Mouse (Mus musculus) forebrain, embryonic 14.5 days (tissue): ENCODE data around the gene Pold1. TPM values are rescaled to one million over a fixed set of nuclear protein-coding genes. Genes with fewer than 3 reads are reported as not detected.

Experiments used
- ATAC-seq: fragments of 200-750 bp; cut with Nextera tagmentation; 2 replicates; pipeline ENCODE4 v1.8.0; 2017; ENCODE audit warnings: mild to moderate bottlenecking, moderate library complexity
- DNase-seq: peaks from one replicate; pipeline ENCODE4 v3.0.0-alpha.2; 2015; ENCODE audit warnings: low spot score
- H3K27ac ChIP-seq: fragments of 300-500 bp; sonication (generic); 2 replicates; pipeline ENCODE4 v1.5.1; 2014; ENCODE audit warnings: low read depth, mild to moderate bottlenecking, control low read depth, low read length, moderate library complexity
- H3K27me3 ChIP-seq: fragments of 300-500 bp; sonication (generic); replicated peaks from 2 replicates; pipeline ENCODE4 v1.6.1; 2014; ENCODE audit warnings: low read length, control low read depth, mixed read lengths; ENCODE audit not compliant: control insufficient read depth, insufficient read depth
- H3K36me3 ChIP-seq: fragments of 300-500 bp; sonication (generic); 2 replicates; pipeline ENCODE4 v1.6.1; 2014; ENCODE audit warnings: low read length, control low read depth; ENCODE audit not compliant: control insufficient read depth, insufficient read depth
- H3K4me1 ChIP-seq: fragments of 300-500 bp; sonication (generic); 2 replicates; pipeline ENCODE4 v1.6.1; 2014; ENCODE audit warnings: antibody characterized with exemption, low read length, control low read depth; ENCODE audit not compliant: control insufficient read depth, insufficient read depth
- H3K4me2 ChIP-seq: fragments of 300-500 bp; sonication (generic); 2 replicates; pipeline ENCODE4 v1.6.1; 2014; ENCODE audit warnings: mild to moderate bottlenecking, control low read depth, low read length
- H3K4me3 ChIP-seq: fragments of 300-500 bp; sonication (generic); 2 replicates; pipeline ENCODE4 v1.5.1; 2014; ENCODE audit warnings: low read depth, low read length, control low read depth
- H3K9ac ChIP-seq: fragments of 300-500 bp; sonication (generic); 2 replicates; pipeline ENCODE4 v1.6.1; 2014; ENCODE audit warnings: mild to moderate bottlenecking, low read length, control low read depth, moderate library complexity
- H3K9me3 ChIP-seq: fragments of 300-500 bp; sonication (generic); replicated peaks from 2 replicates; pipeline ENCODE4 v1.6.1; 2016; ENCODE audit warnings: low read length, control low read depth, mixed read lengths; ENCODE audit not compliant: control insufficient read depth
- WGBS: fragments of 180-500 bp; shearing (Covaris S2); extraction: QIAGEN DNeasy Blood & Tissue Kit; methylation state at CpG from one replicate; pipeline ENCODE4 v1.1.7; 2014; 5-methylcytosine and 5-hydroxymethylcytosine counted together
- polyA plus RNA-seq: library from polyadenylated mRNA; unstranded; fragments of >200 nt; fragmentation: Nextera tagmentation; extraction: Ambion mirVana; gene quantifications from 2 replicates; pipeline ENCODE4 v1.2.1, GENCODE M21; 2014

Pold1 gene
- polyA plus RNA-seq, 1 experiment from 2014 or later = 33.0 TPM

- Histone ChIP-seq H3K27ac (no peak overlapping the region), H3K36me3 (peaks cover 67% of the 10 kb centered on the region), H3K4me1 (peaks cover 18% of the 10 kb centered on the region), H3K4me3 (no peak overlapping the region), H3K4me2 (no peak overlapping the region), H3K9ac (no peak overlapping the region), H3K9me3 (no peaks in the 10 kb centered on the region), H3K27me3 (no peaks in the 10 kb centered on the region)
- 91% methylated on average over 21 of the region's 21 CpGs for WGBS
- no peak for ATAC-seq
- DNase-seq = no peak
These were observed 56.4 kb downstream of the Pold1 start for GRCm38 (mm10) chr7:44492166-44492826.

DNA sequence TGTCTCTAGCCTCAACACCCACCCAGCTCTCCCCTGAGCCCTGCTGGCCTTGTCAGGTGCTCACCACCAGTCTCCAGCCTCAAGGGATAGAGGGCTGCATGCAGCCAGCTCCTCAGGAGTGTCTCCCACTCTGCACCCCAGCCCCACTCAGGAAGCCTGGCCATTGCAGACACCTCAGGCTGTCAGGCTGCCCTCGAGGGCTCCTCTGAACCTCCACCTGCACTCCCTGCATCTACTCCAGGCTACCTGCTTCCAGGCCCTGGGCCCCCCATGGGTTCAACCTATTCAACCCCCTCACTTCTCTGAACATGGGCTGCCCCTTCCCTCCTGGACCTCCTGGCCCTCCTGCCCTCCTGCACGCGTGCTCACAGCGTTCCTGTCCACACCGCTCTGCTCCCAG is 57.3 kb downstream of the Pold1 start:
- H3K27me3 ChIP-seq = no peaks in the 10 kb centered on the region
- peaks cover 67% of the 10 kb centered on the region for H3K36me3 ChIP-seq
- no peak overlapping the region for H3K4me2 ChIP-seq
- WGBS = 100% methylated on average over 5 of the region's 5 CpGs
- ATAC-seq = no peak
- no peak overlapping the region for H3K4me3 ChIP-seq
- H3K9ac ChIP-seq = no peak overlapping the region
- DNase-seq = no peak
- no peaks in the 10 kb centered on the region for H3K9me3 ChIP-seq
- no peak overlapping the region for H3K27ac ChIP-seq
- H3K4me1 ChIP-seq = peaks cover 14% of the 10 kb centered on the region

- Histone ChIP-seq H3K9ac (no peak overlapping the region), H3K27ac (no peak overlapping the region), H3K4me1 (peaks cover 10% of the 10 kb centered on the region), H3K9me3 (no peaks in the 10 kb centered on the region), H3K4me3 (no peak overlapping the region), H3K4me2 (no peak overlapping the region), H3K36me3 (peaks cover 67% of the 10 kb centered on the region), H3K27me3 (no peaks in the 10 kb centered on the region)
- ATAC-seq (no peak), DNase-seq (no peak)
- 82% methylated on average over 4 of the region's 4 CpGs for WGBS
These were observed 58.4 kb downstream of the Pold1 start for GRCm38 (mm10) chr7:44490281-44490680.

- H3K36me3 ChIP-seq = peaks cover 56% of the 10 kb centered on the region
- ATAC-seq (no peak), DNase-seq (no peak)
- H3K27me3 ChIP-seq = no peaks in the 10 kb centered on the region
- H3K9me3 ChIP-seq = no peaks in the 10 kb centered on the region
- H3K4me1 ChIP-seq = no peaks in the 10 kb centered on the region
- H3K4me2 ChIP-seq = no peak overlapping the region
- no peak overlapping the region for H3K4me3 ChIP-seq
- no peak overlapping the region for H3K27ac ChIP-seq
- WGBS = 92% methylated on average over 8 of the region's 8 CpGs
- no peak overlapping the region for H3K9ac ChIP-seq
These were observed 60.1 kb downstream of the Pold1 start for GRCm38 (mm10) chr7:44488545-44488944.

DNA sequence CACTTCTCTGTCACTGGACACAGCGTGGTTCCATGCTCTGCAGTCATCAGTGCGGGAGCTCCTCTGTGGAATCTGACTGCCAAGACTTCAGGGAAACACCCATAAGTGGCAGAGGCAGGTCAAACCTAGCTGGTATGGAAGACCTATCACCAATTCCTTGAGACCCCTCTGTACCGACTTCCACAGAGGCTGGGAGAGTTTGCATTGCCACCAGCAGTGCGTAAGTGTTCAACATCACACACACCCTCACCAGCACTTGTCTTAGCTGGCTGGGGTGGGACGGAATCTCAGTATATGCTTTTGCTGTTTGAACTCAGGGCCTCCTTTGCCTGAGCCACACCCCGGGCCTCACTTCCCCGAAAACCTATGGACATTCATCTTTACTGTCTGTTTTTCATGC is 60.7 kb downstream of the Pold1 start:
- ATAC-seq (no peak), DNase-seq (no peak)
- no peaks in the 10 kb centered on the region for H3K9me3 ChIP-seq
- no peak overlapping the region for H3K4me3 ChIP-seq
- no peak overlapping the region for H3K27ac ChIP-seq
- no peaks in the 10 kb centered on the region for H3K27me3 ChIP-seq
- H3K4me2 ChIP-seq = no peak overlapping the region
- peaks cover 51% of the 10 kb centered on the region for H3K36me3 ChIP-seq
- H3K4me1 ChIP-seq = no peaks in the 10 kb centered on the region
- no peak overlapping the region for H3K9ac ChIP-seq
- 88% methylated on average over 7 of the region's 7 CpGs for WGBS

DNA sequence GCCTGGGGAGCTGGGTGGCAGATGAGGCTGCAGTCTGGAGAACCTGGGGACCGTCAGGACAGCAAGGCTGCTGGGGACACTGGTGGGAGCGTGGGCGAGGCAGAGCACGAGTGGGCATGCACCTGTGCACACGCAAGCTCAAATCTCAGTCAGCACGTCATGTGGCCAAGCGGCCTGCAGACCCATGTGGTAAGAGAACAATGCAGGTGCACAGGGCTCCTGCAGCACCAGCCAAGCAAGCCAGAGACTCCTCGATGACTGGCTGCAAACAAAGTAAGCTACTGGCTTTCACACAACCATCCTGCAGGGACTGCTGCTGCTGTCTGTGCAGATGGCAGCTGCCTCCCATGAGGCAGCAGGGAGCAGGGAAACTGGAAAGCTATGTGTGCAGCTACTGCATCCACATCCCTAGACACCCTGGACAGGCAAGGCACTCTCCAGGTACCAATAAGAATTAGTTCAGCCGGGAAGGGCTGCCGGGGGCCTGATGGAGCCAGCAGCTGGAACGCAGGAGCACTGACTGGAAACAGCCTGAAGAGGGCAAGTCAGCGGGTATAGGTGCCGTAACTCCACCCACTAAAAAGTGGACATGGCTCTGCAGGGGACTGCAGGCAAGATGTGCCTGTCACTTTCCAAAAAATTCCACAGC is 61.6 kb downstream of the Pold1 start:
- Histone ChIP-seq H3K9ac (no peak overlapping the region), H3K27ac (0 out of 2 replicates have a peak overlapping the region, but pooled peaks have one; percentile 27), H3K36me3 (peaks cover 43% of the 10 kb centered on the region), H3K4me2 (no peak overlapping the region), H3K27me3 (no peaks in the 10 kb centered on the region), H3K4me3 (no peak overlapping the region), H3K4me1 (no peaks in the 10 kb centered on the region), H3K9me3 (no peaks in the 10 kb centered on the region)
- DNase-seq (no peak), ATAC-seq (no peak)
- 60% methylated on average over 13 of the region's 13 CpGs for WGBS

- H3K27me3 ChIP-seq = no peaks in the 10 kb centered on the region; the same call in 1 of the 2 replicates
- no peak overlapping the region for H3K27ac ChIP-seq
- 69% methylated on average over 7 of the region's 7 CpGs for WGBS
- no peaks in the 10 kb centered on the region for H3K9me3 ChIP-seq
- DNase-seq = no peak
- H3K36me3 ChIP-seq = peaks cover 29% of the 10 kb centered on the region
- no peak overlapping the region for H3K9ac ChIP-seq
- ATAC-seq = no peak
- no peak overlapping the region for H3K4me2 ChIP-seq
- no peaks in the 10 kb centered on the region for H3K4me1 ChIP-seq
- H3K4me3 ChIP-seq = no peak overlapping the region
These were observed 63.0 kb downstream of the Pold1 start for GRCm38 (mm10) chr7:44485572-44486195.

GRCm38 (mm10) chr7:44484841-44485571 is 63.6 kb downstream of the Pold1 start:
- Histone ChIP-seq H3K4me1 (no peaks in the 10 kb centered on the region), H3K27ac (no peak overlapping the region), H3K36me3 (peaks cover 22% of the 10 kb centered on the region), H3K9ac (no peak overlapping the region), H3K4me2 (no peak overlapping the region), H3K9me3 (no peaks in the 10 kb centered on the region), H3K27me3 (no peaks in the 10 kb centered on the region; the same call in 1 of the 2 replicates), H3K4me3 (no peak overlapping the region)
- WGBS = 34% methylated on average over 5 of the region's 5 CpGs
- peak; percentile 90 for DNase-seq
- peak; percentile 83 for ATAC-seq
